Mouse (Mus musculus) thymus, adult 2 months (tissue): ENCODE measurements around the gene Fgf12. TPM values are rescaled to one million over a fixed set of nuclear protein-coding genes. Genes with fewer than 3 reads are reported as not detected.

Experiments
- DNase-seq: peaks from one replicate; pipeline ENCODE4 v3.0.0; 2021
- H3K27ac ChIP-seq: fragments of 200-500 bp; 2 replicates; pipeline ENCODE4 v1.5.1; 2012; ENCODE audit warnings: low read length, control low read depth; ENCODE audit not compliant: control insufficient read depth, insufficient read depth
- H3K27me3 ChIP-seq: fragments of 200-500 bp; 2 replicates; pipeline ENCODE4 v1.6.1; 2012; ENCODE audit warnings: mild to moderate bottlenecking, low read length, moderate library complexity, mixed read lengths; ENCODE audit not compliant: control insufficient read depth, insufficient read depth
- H3K36me3 ChIP-seq: fragments of 200-500 bp; 2 replicates; pipeline ENCODE4 v1.6.1; 2012; ENCODE audit warnings: mild to moderate bottlenecking, low read length, moderate library complexity; ENCODE audit not compliant: control insufficient read depth, insufficient read depth
- H3K4me1 ChIP-seq: fragments of 200-500 bp; replicated peaks from 2 replicates; pipeline ENCODE4 v1.6.1; 2012; ENCODE audit warnings: low read length; ENCODE audit not compliant: control insufficient read depth, insufficient read depth
- H3K4me3 ChIP-seq: fragments of 200-500 bp; 2 replicates; pipeline ENCODE4 v1.5.1; 2012; ENCODE audit warnings: mild to moderate bottlenecking, low read length, control low read depth, moderate library complexity; ENCODE audit not compliant: control insufficient read depth, insufficient read depth
- CTCF ChIP-seq: fragments of 200-500 bp; IDR thresholded peaks from 2 replicates; pipeline ENCODE4 v1.5.1; 2012; ENCODE audit warnings: mild to moderate bottlenecking, control low read depth, low read length, moderate library complexity, borderline replicate concordance; ENCODE audit not compliant: control insufficient read depth, poor library complexity, insufficient read depth; ENCODE audit errors: extremely low read depth
- POLR2A ChIP-seq: fragments of 200-500 bp; IDR thresholded peaks from 2 replicates; pipeline ENCODE4 v1.6.1; 2012; ENCODE audit warnings: mild to moderate bottlenecking, low read length, control low read depth, moderate library complexity; ENCODE audit not compliant: control insufficient read depth, poor library complexity, insufficient read depth; ENCODE audit errors: extremely low read depth
- WGBS: fragments of 180-500 bp; shearing (Covaris S2); methylation state at CpG from one replicate; pipeline ENCODE4 v1.1.7; 2018; 5-methylcytosine and 5-hydroxymethylcytosine counted together
- polyA plus RNA-seq: library from polyadenylated mRNA; depleted of rRNA; stranded (reverse); fragments of >200 nt; gene quantifications from 2 replicates; pipeline ENCODE4 v1.2.3, GENCODE M21; 2012

The Fgf12 gene
- polyA plus RNA-seq, 1 experiment, result 0.65 TPM

GRCm38 (mm10) chr16:28446334-28447113 lies 306.3 kb downstream of the Fgf12 start:
- WGBS, result 2% methylated on average over 77 of the region's 82 CpGs
- no peaks in the 10 kb centered on the region for H3K4me1 ChIP-seq
- H3K36me3 ChIP-seq, result no peaks in the 10 kb centered on the region
- peak; percentile 1 for DNase-seq
- no peak overlapping the region for H3K27ac ChIP-seq
- no peak overlapping the region for H3K4me3 ChIP-seq
- H3K27me3 ChIP-seq, result peaks cover 5% of the 10 kb centered on the region; the same call in 1 of the 2 replicates
- TF ChIP-seq POLR2A, result no peak
- TF ChIP-seq CTCF, result no peak

DNA sequence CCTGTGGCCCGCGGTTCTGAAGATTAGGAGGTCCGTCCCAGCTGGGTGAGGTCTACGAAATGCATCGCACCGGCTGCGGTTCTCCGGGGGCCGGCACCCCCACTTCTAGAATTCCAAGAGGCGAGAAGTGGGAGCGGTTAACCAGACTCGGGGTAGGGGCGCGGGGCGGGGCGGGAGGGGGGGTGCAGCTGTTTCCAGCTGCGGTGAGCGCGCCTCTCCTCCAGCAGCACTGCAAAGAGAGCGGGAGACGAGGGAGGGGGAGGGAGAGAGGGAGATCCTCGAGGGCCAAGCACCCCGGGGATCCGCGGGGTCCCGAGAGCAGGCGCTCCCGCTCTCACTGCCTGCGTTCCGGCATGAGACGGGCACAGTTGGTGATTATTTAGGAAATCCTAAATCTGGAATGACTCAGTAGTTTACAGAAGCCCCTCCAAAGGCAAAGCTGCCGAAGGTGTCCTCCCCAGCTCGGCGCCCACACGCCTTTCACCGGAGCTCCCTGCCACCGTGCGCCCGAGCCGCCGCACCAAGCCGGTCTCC lies 307.0 kb downstream of the Fgf12 start:
- H3K36me3 ChIP-seq, result no peaks in the 10 kb centered on the region
- no peaks in the 10 kb centered on the region for H3K4me1 ChIP-seq
- H3K27me3 ChIP-seq, result peaks cover 5% of the 10 kb centered on the region; the same call in 1 of the 2 replicates
- no peak for DNase-seq
- H3K27ac ChIP-seq, result no peak overlapping the region
- TF ChIP-seq POLR2A (no peak), CTCF (no peak)
- 3% methylated on average over 42 of the region's 42 CpGs for WGBS
- no peak overlapping the region for H3K4me3 ChIP-seq

- Histone ChIP-seq H3K4me1 (no peaks in the 10 kb centered on the region), H3K27ac (no peak overlapping the region), H3K36me3 (no peaks in the 10 kb centered on the region), H3K4me3 (no peak overlapping the region), H3K27me3 (peaks cover 5% of the 10 kb centered on the region; the same call in 1 of the 2 replicates)
- no peak for DNase-seq
- WGBS, result 2% methylated on average over 51 of the region's 51 CpGs
- TF ChIP-seq CTCF, result no peak
- no peak for TF ChIP-seq POLR2A
These were observed 307.7 kb downstream of the Fgf12 start for GRCm38 (mm10) chr16:28444993-28445799.

DNA sequence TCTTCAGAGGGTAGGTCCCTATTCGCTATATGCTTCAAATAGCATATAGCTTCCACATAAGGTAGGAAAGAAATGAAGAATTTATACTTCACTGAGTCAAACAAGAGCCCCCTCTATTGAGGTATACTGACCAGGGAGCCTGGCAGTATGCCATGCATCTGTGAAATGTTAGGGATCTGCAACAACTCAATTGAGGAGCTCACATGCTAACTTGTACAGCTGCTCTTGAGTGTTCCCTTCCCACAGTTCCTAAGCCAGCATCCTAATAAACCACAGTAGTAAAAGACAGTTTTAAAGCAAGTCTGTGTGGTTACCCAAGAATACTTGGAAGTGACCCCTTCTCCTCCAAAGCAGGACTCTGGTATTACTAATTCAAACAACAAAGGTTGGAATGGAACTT lies 331.3 kb downstream of the Fgf12 start:
- Histone ChIP-seq H3K4me3 (no peak overlapping the region), H3K36me3 (no peaks in the 10 kb centered on the region), H3K27me3 (no peaks in the 10 kb centered on the region), H3K4me1 (no peaks in the 10 kb centered on the region), H3K27ac (no peak overlapping the region)
- TF ChIP-seq POLR2A (no peak), CTCF (no peak)
- DNase-seq, result no peak
- 88% methylated on average over 1 of the region's 1 CpGs for WGBS

DNA sequence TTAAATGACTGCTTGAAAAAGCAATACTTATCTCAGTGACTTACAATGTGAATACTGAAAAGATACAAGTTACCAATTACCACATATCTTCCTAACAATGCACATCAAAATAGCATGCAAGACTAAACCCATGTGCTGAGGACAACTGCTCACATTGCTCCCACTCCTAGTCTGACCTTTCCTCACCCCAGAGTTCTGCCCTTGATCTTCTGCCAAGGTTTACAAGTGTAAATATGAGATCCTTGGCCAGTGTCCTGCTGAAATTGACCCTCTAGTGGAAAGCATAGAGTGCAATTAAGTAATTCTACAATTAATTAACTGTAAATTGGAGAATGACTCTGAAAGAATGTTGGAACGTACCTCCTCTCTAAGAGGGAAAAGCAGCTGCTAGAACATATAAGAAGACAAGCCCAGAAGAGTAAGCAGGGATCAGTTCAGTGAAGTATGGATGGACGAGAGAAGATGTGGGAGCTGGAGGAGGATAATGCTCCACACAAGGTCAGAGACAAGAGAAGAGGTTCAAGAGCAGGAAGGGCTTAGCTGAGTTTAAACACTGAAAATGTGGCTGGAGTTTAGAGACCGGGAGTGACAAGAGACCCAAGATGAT lies 333.1 kb downstream of the Fgf12 start:
- TF ChIP-seq CTCF (no peak), POLR2A (no peak)
- H3K27ac ChIP-seq, result no peak overlapping the region
- 80% methylated on average over 3 of the region's 3 CpGs for WGBS
- no peaks in the 10 kb centered on the region for H3K36me3 ChIP-seq
- H3K27me3 ChIP-seq, result no peaks in the 10 kb centered on the region
- H3K4me1 ChIP-seq, result no peaks in the 10 kb centered on the region
- no peak for DNase-seq
- no peak overlapping the region for H3K4me3 ChIP-seq

- Histone ChIP-seq H3K36me3 (no peaks in the 10 kb centered on the region), H3K4me3 (no peak overlapping the region), H3K4me1 (no peaks in the 10 kb centered on the region), H3K27me3 (no peaks in the 10 kb centered on the region), H3K27ac (no peak overlapping the region)
- no peak for DNase-seq
- no peak for TF ChIP-seq CTCF
- TF ChIP-seq POLR2A, result no peak
- WGBS, result 70% methylated on average over 5 of the region's 5 CpGs
These were observed 341.6 kb downstream of the Fgf12 start for GRCm38 (mm10) chr16:28411210-28411817.
